Mouse (Mus musculus): ENCODE measurements around the gene A4galt.

GRCm38 (mm10) chr15:83284828-83285227 lies 33.3 kb upstream of the A4galt start:
- TF ChIP-seq CTCF (IDR thresholded peaks at IDR 0.05; ENCODE audit: borderline replicate concordance, extremely low read depth, insufficient read depth, insufficient read length) (no peak), POLR2A (IDR thresholded peaks at IDR 0.05; ENCODE audit: borderline replicate concordance, extremely low read depth, insufficient read depth, insufficient read length, poor library complexity, severe bottlenecking) (no peak)

Measured in brain, embryonic 14.5 days (tissue).